Mouse (Mus musculus) E14TG2a.4 (cell line): ENCODE measurements around the gene 4933434E20Rik.

Experiments
- H3K27me3 ChIP-seq: 2 replicates; pipeline ENCODE4 v1.6.1; 2014; ENCODE audit warnings: low read length, control low read depth; ENCODE audit not compliant: insufficient read depth
- H3K36me3 ChIP-seq: 2 replicates; pipeline ENCODE4 v1.6.1; 2014; ENCODE audit warnings: low read length, control low read depth; ENCODE audit not compliant: insufficient read depth
- H3K4me1 ChIP-seq: replicated peaks from 2 replicates; pipeline ENCODE4 v1.6.1; 2014; ENCODE audit warnings: low read depth, low read length, control low read depth
- H3K4me3 ChIP-seq: replicated peaks from 2 replicates; pipeline ENCODE4 v1.5.1; 2014; ENCODE audit warnings: mild to moderate bottlenecking, low read length
- H3K9me3 ChIP-seq: 2 replicates; pipeline ENCODE4 v1.6.1; 2014; ENCODE audit warnings: low read length, control low read depth
- CTCF ChIP-seq: conservative IDR thresholded peaks from 2 replicates; pipeline ENCODE4 v1.5.1; 2014; ENCODE audit warnings: low read length
- NANOG ChIP-seq: IDR thresholded peaks from 2 replicates; pipeline ENCODE4 v1.6.1; 2014; ENCODE audit warnings: borderline replicate concordance, low read length, mixed read lengths
- POU5F1 ChIP-seq: IDR thresholded peaks from 2 replicates; pipeline ENCODE4 v1.6.1; 2014; ENCODE audit warnings: low read length, borderline replicate concordance

Gene 4933434E20Rik

GRCm38 (mm10) chr3:90061549-90061948 is 10.1 kb downstream of the 4933434E20Rik start:
- TF ChIP-seq NANOG, result no peak
- TF ChIP-seq CTCF, result no peak
- no peak for TF ChIP-seq POU5F1
- H3K36me3 ChIP-seq, result peaks cover 94% of the 10 kb centered on the region
- H3K27me3 ChIP-seq, result no peaks in the 10 kb centered on the region
- H3K4me1 ChIP-seq, result peaks cover 18% of the 10 kb centered on the region
- no peaks in the 10 kb centered on the region for H3K9me3 ChIP-seq
- no peak overlapping the region for H3K4me3 ChIP-seq

DNA sequence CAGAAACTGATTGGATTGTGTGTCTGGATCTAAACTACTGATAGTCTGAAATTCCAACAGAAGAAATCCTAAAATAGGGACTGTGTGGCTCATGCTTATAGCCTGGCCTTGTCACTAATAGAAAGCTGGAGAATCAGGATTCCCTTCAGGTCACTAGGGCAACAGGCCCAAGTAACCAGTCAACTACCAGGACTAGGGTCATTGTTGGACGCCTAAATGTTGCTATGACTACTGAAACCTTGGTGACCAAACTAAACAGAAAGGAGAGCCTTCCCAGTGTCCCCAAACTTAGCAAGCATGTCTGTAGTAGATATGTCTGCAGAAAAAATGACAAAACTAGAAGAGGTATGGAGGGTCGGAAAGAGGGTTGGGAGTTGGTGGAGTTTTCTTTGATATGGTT is 11.1 kb downstream of the 4933434E20Rik start:
- no peaks in the 10 kb centered on the region for H3K9me3 ChIP-seq
- no peaks in the 10 kb centered on the region for H3K27me3 ChIP-seq
- H3K36me3 ChIP-seq, result peaks cover 91% of the 10 kb centered on the region
- peaks cover 18% of the 10 kb centered on the region for H3K4me1 ChIP-seq
- H3K4me3 ChIP-seq, result no peak overlapping the region
- TF ChIP-seq POU5F1 (no peak), NANOG (no peak), CTCF (no peak)

DNA sequence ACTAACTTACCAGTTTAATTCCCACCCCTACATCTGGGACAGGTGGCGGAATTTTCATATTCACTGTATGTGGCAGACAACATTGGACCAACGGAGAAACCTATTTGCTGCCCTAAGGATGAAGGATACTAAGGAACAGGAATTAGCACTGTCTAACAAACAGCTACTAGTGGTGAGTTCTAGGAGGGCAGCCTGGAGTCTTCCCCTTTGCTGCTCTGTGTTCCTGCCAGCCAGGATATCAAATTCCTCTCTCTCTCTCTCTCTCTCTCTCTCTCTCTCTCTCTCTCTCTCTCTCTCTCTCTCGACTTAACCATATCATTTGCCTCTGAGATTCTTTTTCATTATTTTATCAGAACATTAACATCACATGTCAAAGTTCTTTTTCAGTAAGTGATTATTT is 12.9 kb downstream of the 4933434E20Rik start:
- no peaks in the 10 kb centered on the region for H3K9me3 ChIP-seq
- H3K36me3 ChIP-seq, result peaks cover 76% of the 10 kb centered on the region
- TF ChIP-seq POU5F1 (no peak), NANOG (no peak), CTCF (no peak)
- no peak overlapping the region for H3K4me3 ChIP-seq
- peaks cover 22% of the 10 kb centered on the region for H3K4me1 ChIP-seq
- no peaks in the 10 kb centered on the region for H3K27me3 ChIP-seq

GRCm38 (mm10) chr3:90065553-90065952 is 14.1 kb downstream of the 4933434E20Rik start:
- H3K36me3 ChIP-seq, result peaks cover 66% of the 10 kb centered on the region
- peak; percentile 99 for TF ChIP-seq CTCF
- no peak for TF ChIP-seq NANOG
- H3K4me1 ChIP-seq, result peaks cover 22% of the 10 kb centered on the region

DNA sequence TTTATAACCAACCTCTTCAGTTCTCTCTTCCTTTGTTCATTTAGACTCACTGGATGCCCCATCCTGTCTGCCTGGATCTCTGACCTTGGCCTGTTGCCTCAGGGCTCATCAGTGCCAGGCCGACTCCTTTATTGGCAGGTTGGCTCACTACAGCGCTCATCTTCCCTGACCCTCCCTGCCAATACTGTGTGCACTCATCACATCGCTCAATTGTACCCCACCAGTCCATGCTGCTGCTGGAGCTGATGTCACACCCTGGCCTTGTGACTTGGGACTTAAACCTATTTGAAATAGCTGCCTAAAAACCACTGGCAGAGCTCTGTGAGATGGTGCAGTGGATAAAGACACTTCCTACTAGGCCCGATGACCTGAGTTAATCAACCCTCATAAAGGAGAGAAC is 16.4 kb downstream of the 4933434E20Rik start:
- peaks cover 3% of the 10 kb centered on the region; the same call in 1 of the 2 replicates for H3K27me3 ChIP-seq
- no peak for TF ChIP-seq POU5F1
- no peak for TF ChIP-seq NANOG
- TF ChIP-seq CTCF, result no peak
- H3K4me3 ChIP-seq, result no peak overlapping the region
- H3K36me3 ChIP-seq, result peaks cover 43% of the 10 kb centered on the region
- peaks cover 22% of the 10 kb centered on the region for H3K4me1 ChIP-seq
- no peaks in the 10 kb centered on the region for H3K9me3 ChIP-seq

More at GRCm38 (mm10) chr3:90065553-90065952, 14.1 kb downstream of the 4933434E20Rik start:
- Histone ChIP-seq H3K9me3 (no peaks in the 10 kb centered on the region), H3K4me3 (no peak overlapping the region), H3K27me3 (peaks cover 3% of the 10 kb centered on the region; the same call in 1 of the 2 replicates)

DNA sequence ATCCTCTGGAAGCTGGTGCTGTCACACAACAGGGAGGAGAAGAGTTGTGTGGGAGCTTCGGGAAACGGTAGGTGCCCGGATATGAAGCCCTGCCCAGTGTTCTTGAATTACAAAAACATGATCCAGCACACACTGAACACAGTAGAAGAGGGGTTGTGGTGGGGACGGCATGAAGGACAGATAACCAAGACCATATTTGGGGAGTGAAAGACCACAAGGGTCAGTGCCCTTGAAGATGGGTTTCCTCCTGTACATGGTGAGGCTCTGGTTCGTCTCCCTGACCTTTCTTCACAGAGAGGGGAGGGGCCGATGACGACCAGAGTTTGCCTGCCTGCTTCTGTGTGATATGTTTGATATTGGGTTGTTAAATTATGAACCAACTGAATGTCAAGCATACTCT is 18.3 kb downstream of the 4933434E20Rik start:
- Histone ChIP-seq H3K4me3 (no peak overlapping the region), H3K4me1 (peaks cover 13% of the 10 kb centered on the region), H3K27me3 (peaks cover 3% of the 10 kb centered on the region; the same call in 1 of the 2 replicates), H3K9me3 (no peaks in the 10 kb centered on the region), H3K36me3 (peaks cover 25% of the 10 kb centered on the region)
- TF ChIP-seq CTCF, result no peak
- TF ChIP-seq POU5F1, result no peak
- no peak for TF ChIP-seq NANOG

GRCm38 (mm10) chr3:90072294-90072693 is 20.9 kb downstream of the 4933434E20Rik start, which contains the start of gene Tpm3:
TSS of gene Tpm3 (plus strand) at chr3:90072649.
- Histone ChIP-seq H3K9me3 (no peaks in the 10 kb centered on the region), H3K27me3 (peaks cover 3% of the 10 kb centered on the region; the same call in 1 of the 2 replicates), H3K4me3 (no peak within 1 kb of the TSS), H3K4me1 (peaks cover 20% of the 10 kb centered on the region), H3K36me3 (0 out of 2 replicates have a peak, but pooled peaks cover under 1% of the 10 kb centered on the region)
- no peak for TF ChIP-seq POU5F1
- TF ChIP-seq CTCF, result no peak
- no peak for TF ChIP-seq NANOG

GRCm38 (mm10) chr3:90076921-90077716 is 25.7 kb downstream of the 4933434E20Rik start:
- peak overlapping the region; percentile 39; the same call in 1 of the 2 replicates for H3K4me3 ChIP-seq
- peaks cover 12% of the 10 kb centered on the region for H3K36me3 ChIP-seq
- H3K9me3 ChIP-seq, result no peaks in the 10 kb centered on the region
- H3K4me1 ChIP-seq, result peaks cover 46% of the 10 kb centered on the region
- TF ChIP-seq POU5F1, result no peak
- peak; percentile 64; the same call in 1 of the 2 replicates for TF ChIP-seq NANOG
- peak; percentile 61 for TF ChIP-seq CTCF
- no peaks in the 10 kb centered on the region for H3K27me3 ChIP-seq
